Mouse (Mus musculus): ENCODE measurements around the gene Dglucy. TPM values are rescaled to one million over a fixed set of nuclear protein-coding genes. Genes with fewer than 3 reads are reported as not detected.
A peak's percentile ranks its signal among the peaks of the same experiment; 100 is the strongest.

Gene Dglucy
- polyA plus RNA-seq, 1 experiment from 2014 or later: 4.1 TPM

DNA sequence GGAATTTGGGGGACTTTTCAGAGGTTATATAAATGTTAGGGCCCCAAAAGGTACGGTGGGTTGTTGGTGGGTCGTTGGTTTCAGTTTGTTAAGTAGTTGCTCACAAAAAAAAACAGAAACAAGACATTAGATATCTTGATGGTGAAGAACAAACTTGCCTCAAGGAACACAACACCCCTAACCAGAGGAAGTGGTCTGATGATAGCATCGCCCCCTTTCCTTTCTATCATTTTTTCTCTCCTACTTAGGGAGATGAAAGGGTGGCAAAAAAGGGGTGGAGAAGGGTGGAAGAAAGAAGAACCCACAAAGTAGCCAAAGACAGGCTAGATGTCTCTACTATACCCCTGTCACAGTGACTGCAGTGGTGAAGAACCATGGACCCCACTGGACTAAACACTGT is 111.7 kb downstream of the Dglucy start:
- Histone ChIP-seq H3K36me3 (no peaks in the 10 kb centered on the region), H3K27me3 (replicated peaks) (peaks cover 15% of the 10 kb centered on the region), H3K9me3 (no peaks in the 10 kb centered on the region), H3K9ac (no peak overlapping the region), H3K4me2 (no peak overlapping the region), H3K27ac (replicated peaks) (no peak overlapping the region), H3K4me1 (no peaks in the 10 kb centered on the region; the same call in 1 of the 2 replicates), H3K4me3 (no peak overlapping the region)
- ATAC-seq (ENCODE audit: extremely low read depth, insufficient number of reproducible peaks, low FRiP score, low TSS enrichment): no peak
- 85% methylated on average over 3 of the region's 3 CpGs for WGBS

DNA sequence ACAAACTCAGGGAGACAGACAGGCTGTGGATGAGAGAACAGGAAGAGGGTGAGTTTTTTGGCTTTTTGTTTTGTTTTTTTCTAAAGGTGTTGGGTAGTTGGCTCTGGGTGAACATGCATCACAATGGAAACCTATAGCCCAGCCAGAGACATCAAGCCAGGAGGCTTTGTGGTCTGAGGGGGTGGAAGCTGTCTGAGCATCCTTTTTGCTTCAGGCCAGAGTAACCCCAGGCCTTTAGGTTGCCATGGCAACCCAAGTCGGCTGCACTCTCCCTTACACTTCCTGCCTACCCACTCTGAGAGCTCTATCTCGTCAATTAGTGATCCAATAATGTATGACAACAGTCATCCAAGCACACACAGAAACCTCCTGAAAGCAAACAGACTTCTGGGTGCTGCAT is 116.6 kb downstream of the Dglucy start:
- no peak for ATAC-seq (ENCODE audit: extremely low read depth, insufficient number of reproducible peaks, low FRiP score, low TSS enrichment)
- Histone ChIP-seq H3K36me3 (no peaks in the 10 kb centered on the region), H3K27ac (replicated peaks) (no peak overlapping the region), H3K4me2 (no peak overlapping the region), H3K4me3 (no peak overlapping the region), H3K9me3 (no peaks in the 10 kb centered on the region), H3K9ac (no peak overlapping the region), H3K4me1 (peaks cover 13% of the 10 kb centered on the region), H3K27me3 (replicated peaks) (peaks cover 50% of the 10 kb centered on the region)
- 17% methylated on average over 2 of the region's 2 CpGs for WGBS

DNA sequence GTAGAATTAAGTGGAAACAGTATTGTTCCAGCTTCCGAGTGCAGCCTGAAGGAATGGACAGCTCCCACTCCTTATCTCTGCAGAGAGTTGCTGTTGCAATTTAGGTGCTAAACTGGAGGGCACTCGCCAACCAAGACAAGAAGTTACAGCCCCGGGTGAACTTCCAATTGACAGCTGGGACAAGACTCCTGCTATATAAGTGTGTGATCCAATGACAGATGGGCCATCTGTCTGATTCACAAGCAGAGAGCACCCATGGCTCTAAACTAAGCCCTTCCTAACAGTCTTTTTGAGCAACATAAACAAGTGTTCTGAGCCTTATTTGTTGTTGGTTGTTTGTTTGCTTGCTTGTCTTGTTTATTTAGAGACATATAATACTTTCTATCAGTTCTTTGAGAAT is 117.8 kb downstream of the Dglucy start:
- peaks cover 62% of the 10 kb centered on the region for H3K27me3 ChIP-seq (replicated peaks)
- H3K9me3 ChIP-seq: no peaks in the 10 kb centered on the region
- H3K36me3 ChIP-seq: no peaks in the 10 kb centered on the region
- H3K9ac ChIP-seq: no peak overlapping the region
- H3K4me3 ChIP-seq: no peak overlapping the region
- ATAC-seq (ENCODE audit: extremely low read depth, insufficient number of reproducible peaks, low FRiP score, low TSS enrichment): no peak
- WGBS: 18% methylated on average over 3 of the region's 3 CpGs
- peaks cover 13% of the 10 kb centered on the region for H3K4me1 ChIP-seq
- no peak overlapping the region for H3K27ac ChIP-seq (replicated peaks)
- H3K4me2 ChIP-seq: no peak overlapping the region

DNA sequence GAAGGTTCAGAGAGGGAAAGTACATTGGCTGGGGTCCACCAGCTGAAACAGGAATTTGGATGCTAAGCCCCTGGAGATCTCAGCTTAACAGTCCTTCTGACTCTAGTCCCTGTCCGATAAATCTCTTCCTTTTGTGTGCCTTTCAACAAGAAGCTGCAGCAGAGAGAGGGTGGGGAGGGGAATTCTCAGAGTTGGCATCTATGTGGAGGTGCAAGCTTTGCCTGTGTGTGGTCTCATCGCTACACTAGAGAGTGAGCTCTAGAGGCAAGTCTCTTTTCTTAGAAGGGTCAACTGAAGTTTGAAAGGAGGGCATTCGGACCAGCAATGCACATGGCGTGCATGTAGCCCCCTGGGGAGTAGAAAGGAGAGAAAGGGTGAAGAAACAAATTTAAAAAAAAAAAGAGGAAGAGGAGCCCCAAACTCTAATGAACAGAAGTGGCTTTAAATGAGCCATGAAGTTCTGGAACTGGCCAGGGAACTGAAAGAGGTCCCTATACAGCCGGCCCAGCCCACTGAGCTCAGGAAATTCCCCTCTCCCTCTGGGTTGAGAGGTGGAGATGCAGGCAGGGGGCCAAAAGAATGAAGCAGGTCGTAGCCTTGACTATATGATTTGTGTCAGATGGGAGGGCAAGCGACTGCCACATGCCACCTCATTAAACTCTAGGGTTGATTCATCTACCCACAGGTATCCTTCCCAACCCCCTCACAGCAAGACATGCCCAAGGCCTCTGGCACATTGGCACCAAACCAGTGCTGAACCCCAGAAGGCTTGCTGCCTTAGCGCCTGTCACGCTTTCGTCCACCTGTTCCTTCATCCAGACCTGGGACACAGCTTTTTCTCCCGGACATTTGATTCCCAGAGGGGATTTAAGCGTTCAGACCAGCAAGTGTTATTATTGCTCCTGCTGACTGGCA is 119.1 kb downstream of the Dglucy start:
- H3K27me3 ChIP-seq (replicated peaks): peaks cover 74% of the 10 kb centered on the region
- 54% methylated on average over 12 of the region's 12 CpGs for WGBS
- no peak overlapping the region for H3K9ac ChIP-seq
- no peaks in the 10 kb centered on the region for H3K36me3 ChIP-seq
- no peak for ATAC-seq (ENCODE audit: extremely low read depth, insufficient number of reproducible peaks, low FRiP score, low TSS enrichment)
- peaks cover 13% of the 10 kb centered on the region for H3K4me1 ChIP-seq
- H3K27ac ChIP-seq (replicated peaks): no peak overlapping the region
- H3K4me3 ChIP-seq: 0 out of 2 replicates have a peak overlapping the region, but pooled peaks have one; percentile 47
- no peaks in the 10 kb centered on the region for H3K9me3 ChIP-seq
- peak overlapping the region; percentile 75 for H3K4me2 ChIP-seq

DNA sequence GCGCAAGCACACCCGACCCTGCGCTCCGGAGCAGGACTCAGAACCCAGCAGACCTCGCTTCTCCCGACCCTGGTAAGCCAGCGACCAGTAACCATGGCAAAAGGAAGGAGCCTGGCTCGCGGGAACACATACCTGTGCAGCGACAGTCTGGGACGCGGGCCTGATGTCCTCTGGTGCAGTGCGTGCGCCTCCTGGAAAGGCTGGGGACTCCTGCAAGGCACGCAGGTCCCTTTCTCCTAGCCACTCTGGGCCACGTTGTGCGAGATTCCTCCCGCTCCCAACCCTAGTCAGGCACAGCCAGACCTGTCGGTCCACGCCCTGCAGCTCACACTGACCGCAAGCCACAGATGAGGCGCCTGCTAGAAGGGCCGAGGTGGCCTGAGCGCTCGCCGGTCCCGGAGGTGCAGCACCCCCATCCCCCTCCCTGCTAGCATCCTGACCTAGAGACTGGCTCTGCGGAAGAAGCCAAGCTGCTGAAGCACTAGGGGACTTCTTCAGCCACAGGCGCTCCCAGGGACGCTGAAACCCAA is 120.3 kb downstream of the Dglucy start:
- WGBS: under 1% methylated on average over 30 of the region's 30 CpGs
- Histone ChIP-seq H3K9me3 (no peaks in the 10 kb centered on the region), H3K4me1 (peaks cover 13% of the 10 kb centered on the region), H3K27ac (replicated peaks) (no peak overlapping the region), H3K4me2 (peak overlapping the region; percentile 75), H3K4me3 (peak overlapping the region; percentile 47), H3K36me3 (no peaks in the 10 kb centered on the region), H3K27me3 (replicated peaks) (peaks cover 76% of the 10 kb centered on the region), H3K9ac (peak overlapping the region; percentile 65)
- no peak for ATAC-seq (ENCODE audit: extremely low read depth, insufficient number of reproducible peaks, low FRiP score, low TSS enrichment)

DNA sequence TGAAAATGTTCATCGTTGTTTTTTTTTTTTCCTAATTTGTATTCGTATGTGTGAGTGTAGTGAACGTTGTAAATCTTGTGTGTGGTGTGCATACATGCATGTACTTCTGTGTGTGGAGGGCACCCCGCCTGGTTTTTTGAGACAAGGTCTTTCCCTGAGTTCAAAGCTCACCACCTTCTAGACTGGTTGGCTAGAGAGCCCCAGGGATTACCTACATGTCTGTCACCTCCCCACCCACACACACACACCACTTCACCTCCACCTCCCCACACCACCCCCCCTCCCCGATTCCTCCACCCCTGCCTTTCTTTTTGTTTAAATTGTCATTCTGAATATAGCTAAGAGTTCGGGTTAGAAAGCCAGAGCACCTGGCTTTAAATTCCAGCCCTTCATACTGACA is 122.0 kb downstream of the Dglucy start:
- H3K9me3 ChIP-seq: no peaks in the 10 kb centered on the region
- H3K27me3 ChIP-seq (replicated peaks): peaks cover 72% of the 10 kb centered on the region
- ATAC-seq (ENCODE audit: extremely low read depth, insufficient number of reproducible peaks, low FRiP score, low TSS enrichment): no peak
- H3K4me3 ChIP-seq: no peak overlapping the region
- H3K4me2 ChIP-seq: no peak overlapping the region
- H3K4me1 ChIP-seq: peaks cover 13% of the 10 kb centered on the region
- H3K27ac ChIP-seq (replicated peaks): no peak overlapping the region
- WGBS: 63% methylated on average over 6 of the region's 6 CpGs
- H3K36me3 ChIP-seq: no peaks in the 10 kb centered on the region
- no peak overlapping the region for H3K9ac ChIP-seq

DNA sequence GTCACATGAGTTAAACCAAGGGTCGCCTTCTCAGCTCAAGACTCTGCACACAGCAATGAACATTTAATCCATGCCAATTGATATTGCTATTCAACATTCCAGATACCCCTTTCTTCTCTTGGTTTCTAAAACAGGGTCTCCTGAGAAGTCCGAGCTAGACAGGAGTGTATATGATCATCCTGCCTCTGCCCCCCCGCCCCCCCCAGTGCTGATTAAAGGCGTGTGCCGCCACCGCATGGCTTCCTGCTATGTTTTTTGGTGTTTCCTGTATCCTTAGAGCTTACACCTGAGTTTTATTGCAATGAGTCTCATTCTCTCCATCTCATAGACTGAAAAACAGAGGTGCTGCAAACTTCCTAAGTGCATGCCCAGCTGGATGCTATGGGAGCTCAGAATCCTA is 122.5 kb downstream of the Dglucy start:
- Histone ChIP-seq H3K9me3 (no peaks in the 10 kb centered on the region), H3K36me3 (no peaks in the 10 kb centered on the region), H3K27me3 (replicated peaks) (peaks cover 73% of the 10 kb centered on the region), H3K4me2 (no peak overlapping the region), H3K27ac (replicated peaks) (no peak overlapping the region), H3K9ac (no peak overlapping the region), H3K4me1 (peaks cover 13% of the 10 kb centered on the region), H3K4me3 (no peak overlapping the region)
- 68% methylated on average over 6 of the region's 6 CpGs for WGBS
- ATAC-seq (ENCODE audit: extremely low read depth, insufficient number of reproducible peaks, low FRiP score, low TSS enrichment): no peak

DNA sequence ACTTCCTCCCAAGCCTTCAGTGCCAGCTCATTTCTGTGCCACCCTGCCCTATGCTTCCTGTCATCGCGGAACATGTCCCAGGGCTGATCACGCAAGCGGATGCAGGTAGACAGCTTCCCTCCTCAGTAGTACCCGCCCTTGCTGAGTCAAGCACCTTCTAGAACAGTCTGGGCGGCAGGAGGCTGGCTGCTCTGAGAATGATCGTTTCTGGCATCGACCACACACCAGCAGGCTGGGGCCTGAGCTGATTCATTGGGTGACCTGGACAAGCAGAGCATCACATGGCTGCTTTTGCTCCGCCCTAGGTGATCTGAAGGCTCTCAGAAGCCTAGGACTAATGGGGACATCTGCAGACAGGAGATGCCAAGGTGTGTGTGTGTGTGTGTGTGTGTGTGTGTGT is 124.9 kb downstream of the Dglucy start:
- H3K9ac ChIP-seq: no peak overlapping the region
- peaks cover 73% of the 10 kb centered on the region for H3K27me3 ChIP-seq (replicated peaks)
- H3K9me3 ChIP-seq: no peaks in the 10 kb centered on the region
- peaks cover 13% of the 10 kb centered on the region for H3K4me1 ChIP-seq
- H3K4me3 ChIP-seq: no peak overlapping the region
- no peak for ATAC-seq (ENCODE audit: extremely low read depth, insufficient number of reproducible peaks, low FRiP score, low TSS enrichment)
- H3K27ac ChIP-seq (replicated peaks): no peak overlapping the region
- 75% methylated on average over 9 of the region's 9 CpGs for WGBS
- no peak overlapping the region for H3K4me2 ChIP-seq
- no peaks in the 10 kb centered on the region for H3K36me3 ChIP-seq

DNA sequence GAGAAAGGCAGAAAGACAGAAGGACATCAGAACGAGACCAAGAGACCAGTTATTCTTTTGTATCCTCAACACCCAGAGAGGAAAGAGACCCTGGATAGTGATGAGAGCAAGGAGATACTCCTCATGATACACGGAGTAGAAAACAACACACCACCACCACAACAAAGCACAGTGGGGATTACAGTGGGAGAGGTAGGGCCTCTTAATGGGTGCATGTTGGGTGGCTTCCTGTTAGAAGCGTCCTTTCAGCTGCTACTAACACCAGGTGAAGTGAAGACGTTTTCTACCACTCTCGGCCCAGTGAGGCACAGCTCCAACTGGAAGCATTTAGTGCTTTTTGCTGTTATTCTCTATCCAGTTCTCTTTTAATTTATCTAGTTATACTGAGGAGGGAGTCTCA is 128.0 kb downstream of the Dglucy start:
- Histone ChIP-seq H3K4me3 (peak overlapping the region; percentile 61; the same call in 1 of the 2 replicates), H3K27me3 (replicated peaks) (peaks cover 62% of the 10 kb centered on the region), H3K9me3 (no peaks in the 10 kb centered on the region), H3K4me1 (peaks cover 5% of the 10 kb centered on the region; the same call in 1 of the 2 replicates), H3K36me3 (no peaks in the 10 kb centered on the region), H3K9ac (peak overlapping the region; percentile 82; the same call in 1 of the 2 replicates), H3K27ac (replicated peaks) (no peak overlapping the region), H3K4me2 (peak overlapping the region; percentile 84)
- ATAC-seq (ENCODE audit: extremely low read depth, insufficient number of reproducible peaks, low FRiP score, low TSS enrichment): no peak
- WGBS: 75% methylated on average over 5 of the region's 5 CpGs

DNA sequence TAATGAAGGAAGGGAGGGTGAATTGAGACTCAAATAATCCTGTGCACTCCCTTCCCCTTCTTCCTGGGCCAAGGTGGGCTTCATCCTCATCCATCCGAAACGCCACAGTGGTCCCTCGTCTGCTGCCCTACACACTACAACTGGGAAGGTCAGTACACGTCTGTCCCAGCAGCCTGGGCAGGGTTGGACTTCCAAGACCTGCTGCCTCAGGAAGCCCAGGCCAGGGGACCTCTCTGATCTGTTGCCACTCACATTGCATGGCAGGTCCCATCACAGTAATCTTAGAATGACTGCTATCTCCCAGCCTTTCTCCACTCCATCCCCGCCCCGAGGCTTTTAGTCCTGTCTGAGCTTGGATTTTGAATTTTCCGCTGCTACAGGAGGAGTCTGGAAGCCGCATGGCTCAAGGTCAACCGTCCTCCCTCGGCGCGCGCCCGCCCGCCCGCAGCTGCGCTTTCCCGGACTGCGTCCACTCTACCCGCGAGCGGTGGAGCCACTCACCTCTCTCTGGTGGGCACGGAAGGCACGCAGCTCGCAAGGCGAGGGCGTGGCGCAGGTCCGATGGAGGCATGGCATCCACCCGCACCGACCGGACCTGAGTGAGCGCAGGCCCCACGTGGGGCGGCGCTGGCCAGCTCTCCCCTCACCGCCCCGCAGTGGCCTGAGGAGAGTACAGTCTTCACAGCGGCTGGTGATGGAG is 128.9 kb downstream of the Dglucy start, which contains the start of gene Gpr68:
Gene Gpr68, minus strand, starts transcription at position 601 of the 700 bp plus-strand sequence.
- Histone ChIP-seq H3K9me3 (no peaks in the 10 kb centered on the region), H3K9ac (peak within 1 kb of the TSS; percentile 82), H3K36me3 (no peaks in the 10 kb centered on the region), H3K4me2 (peak within 1 kb of the TSS; percentile 84), H3K27me3 (replicated peaks) (peaks cover 55% of the 10 kb centered on the region), H3K27ac (replicated peaks) (0 out of 2 replicates have a peak within 1 kb of the TSS, but pooled peaks have one; percentile 28), H3K4me1 (peaks cover 5% of the 10 kb centered on the region; the same call in 1 of the 2 replicates), H3K4me3 (peak within 1 kb of the TSS; percentile 61)
- no peak; the same call in 1 of the 2 replicates for ATAC-seq (ENCODE audit: extremely low read depth, insufficient number of reproducible peaks, low FRiP score, low TSS enrichment)
- 5% methylated on average over 39 of the region's 39 CpGs for WGBS

All from heart, embryonic 13.5 days (tissue).